Mouse (Mus musculus): ENCODE measurements around the gene Etfdh. TPM values are rescaled to one million over a fixed set of nuclear protein-coding genes. Genes with fewer than 3 reads are reported as not detected.

Gene Etfdh
- polyA plus RNA-seq (2012; rRNA removed): 20.3 and 44.9 TPM in 2 replicates

- DNase-seq (ENCODE audit: low read depth in 1 of 2, low spot score in 2 of 2): no peak
- Histone ChIP-seq H3K27me3 (ENCODE audit: control insufficient read depth, insufficient read depth, low read length) (no peaks in the 10 kb centered on the region), H3K27ac (ENCODE audit: insufficient read depth, low read length) (peak within 1 kb of the TSS; percentile 76), H3K36me3 (ENCODE audit: control insufficient read depth, insufficient read depth, low read length) (no peaks in the 10 kb centered on the region), H3K4me1 (ENCODE audit: control insufficient read depth, insufficient read depth, insufficient read length) (peaks cover 3% of the 10 kb centered on the region; the same call in 1 of the 2 replicates), H3K4me3 (ENCODE audit: extremely low read depth, insufficient read depth, insufficient read length) (peak within 1 kb of the TSS; percentile 81)
- TF ChIP-seq CTCF (IDR thresholded peaks at IDR 0.05; ENCODE audit: extremely low read depth, insufficient read depth, insufficient read length, insufficient replicate concordance) (no peak), POLR2A (IDR thresholded peaks at IDR 0.05; ENCODE audit: low read depth, low read length) (no peak)
- 2% methylated on average over 11 of the region's 11 CpGs for WGBS
Observed at GRCm38 (mm10) chr3:79629416-79629730, at the start of gene Etfdh. Gene Etfdh (minus strand): TSS chr3:79629500.

- no peak overlapping the region for H3K27ac ChIP-seq (ENCODE audit: insufficient read depth, low read length)
- no peaks in the 10 kb centered on the region for H3K27me3 ChIP-seq (ENCODE audit: control insufficient read depth, insufficient read depth, low read length)
- WGBS: 78% methylated on average over 3 of the region's 3 CpGs
- H3K4me3 ChIP-seq (ENCODE audit: extremely low read depth, insufficient read depth, insufficient read length): no peak overlapping the region
- no peaks in the 10 kb centered on the region for H3K36me3 ChIP-seq (ENCODE audit: control insufficient read depth, insufficient read depth, low read length)
- no peaks in the 10 kb centered on the region for H3K4me1 ChIP-seq (ENCODE audit: control insufficient read depth, insufficient read depth, insufficient read length)
- DNase-seq (ENCODE audit: low read depth in 1 of 2, low spot score in 2 of 2): no peak
- TF ChIP-seq POLR2A (IDR thresholded peaks at IDR 0.05; ENCODE audit: low read depth, low read length) (no peak), CTCF (IDR thresholded peaks at IDR 0.05; ENCODE audit: extremely low read depth, insufficient read depth, insufficient read length, insufficient replicate concordance) (no peak)
Observed at GRCm38 (mm10) chr3:79676411-79676810, 47.1 kb upstream of the Etfdh start.

GRCm38 (mm10) chr3:79674641-79675040 is 45.3 kb upstream of the Etfdh start:
- Histone ChIP-seq H3K27me3 (ENCODE audit: control insufficient read depth, insufficient read depth, low read length) (no peaks in the 10 kb centered on the region), H3K4me3 (ENCODE audit: extremely low read depth, insufficient read depth, insufficient read length) (no peak overlapping the region), H3K27ac (ENCODE audit: insufficient read depth, low read length) (no peak overlapping the region), H3K36me3 (ENCODE audit: control insufficient read depth, insufficient read depth, low read length) (no peaks in the 10 kb centered on the region), H3K4me1 (ENCODE audit: control insufficient read depth, insufficient read depth, insufficient read length) (no peaks in the 10 kb centered on the region)
- TF ChIP-seq CTCF (IDR thresholded peaks at IDR 0.05; ENCODE audit: extremely low read depth, insufficient read depth, insufficient read length, insufficient replicate concordance) (no peak), POLR2A (IDR thresholded peaks at IDR 0.05; ENCODE audit: low read depth, low read length) (no peak)
- WGBS: 89% methylated on average over 5 of the region's 5 CpGs
- DNase-seq (ENCODE audit: low read depth in 1 of 2, low spot score in 2 of 2): no peak

GRCm38 (mm10) chr3:79673082-79673481 is 43.8 kb upstream of the Etfdh start:
- no peak for TF ChIP-seq POLR2A (IDR thresholded peaks at IDR 0.05; ENCODE audit: low read depth, low read length)
- TF ChIP-seq CTCF (IDR thresholded peaks at IDR 0.05; ENCODE audit: extremely low read depth, insufficient read depth, insufficient read length, insufficient replicate concordance): peak; percentile 32; the same call in 1 of the 2 replicates
- H3K4me3 ChIP-seq (ENCODE audit: extremely low read depth, insufficient read depth, insufficient read length): no peak overlapping the region
- H3K36me3 ChIP-seq (ENCODE audit: control insufficient read depth, insufficient read depth, low read length): no peaks in the 10 kb centered on the region
- H3K27ac ChIP-seq (ENCODE audit: insufficient read depth, low read length): no peak overlapping the region
- no peaks in the 10 kb centered on the region for H3K27me3 ChIP-seq (ENCODE audit: control insufficient read depth, insufficient read depth, low read length)
- DNase-seq (ENCODE audit: low read depth in 1 of 2, low spot score in 2 of 2): peak; percentile 28 to 43
- H3K4me1 ChIP-seq (ENCODE audit: control insufficient read depth, insufficient read depth, insufficient read length): no peaks in the 10 kb centered on the region
- WGBS: 16% methylated on average over 4 of the region's 4 CpGs

- Histone ChIP-seq H3K4me3 (ENCODE audit: extremely low read depth, insufficient read depth, insufficient read length) (no peak overlapping the region), H3K27me3 (ENCODE audit: control insufficient read depth, insufficient read depth, low read length) (no peaks in the 10 kb centered on the region), H3K36me3 (ENCODE audit: control insufficient read depth, insufficient read depth, low read length) (no peaks in the 10 kb centered on the region), H3K4me1 (ENCODE audit: control insufficient read depth, insufficient read depth, insufficient read length) (no peaks in the 10 kb centered on the region), H3K27ac (ENCODE audit: insufficient read depth, low read length) (no peak overlapping the region)
- TF ChIP-seq CTCF (IDR thresholded peaks at IDR 0.05; ENCODE audit: extremely low read depth, insufficient read depth, insufficient read length, insufficient replicate concordance): no peak
- TF ChIP-seq POLR2A (IDR thresholded peaks at IDR 0.05; ENCODE audit: low read depth, low read length): no peak
- no peak for DNase-seq (ENCODE audit: low read depth in 1 of 2, low spot score in 2 of 2)
- WGBS: 89% methylated on average over 16 of the region's 16 CpGs
Observed at GRCm38 (mm10) chr3:79672188-79672587, 42.9 kb upstream of the Etfdh start.

GRCm38 (mm10) chr3:79670556-79670955 is 41.3 kb upstream of the Etfdh start:
- H3K4me3 ChIP-seq (ENCODE audit: extremely low read depth, insufficient read depth, insufficient read length): no peak overlapping the region
- no peaks in the 10 kb centered on the region for H3K36me3 ChIP-seq (ENCODE audit: control insufficient read depth, insufficient read depth, low read length)
- DNase-seq (ENCODE audit: low read depth in 1 of 2, low spot score in 2 of 2): no peak
- H3K4me1 ChIP-seq (ENCODE audit: control insufficient read depth, insufficient read depth, insufficient read length): no peaks in the 10 kb centered on the region
- H3K27me3 ChIP-seq (ENCODE audit: control insufficient read depth, insufficient read depth, low read length): no peaks in the 10 kb centered on the region
- WGBS: 85% methylated on average over 7 of the region's 7 CpGs
- H3K27ac ChIP-seq (ENCODE audit: insufficient read depth, low read length): no peak overlapping the region
- TF ChIP-seq CTCF (IDR thresholded peaks at IDR 0.05; ENCODE audit: extremely low read depth, insufficient read depth, insufficient read length, insufficient replicate concordance) (no peak), POLR2A (IDR thresholded peaks at IDR 0.05; ENCODE audit: low read depth, low read length) (no peak)

GRCm38 (mm10) chr3:79664787-79665408 is 35.6 kb upstream of the Etfdh start:
- 38% methylated on average over 9 of the region's 9 CpGs for WGBS
- no peaks in the 10 kb centered on the region for H3K4me1 ChIP-seq (ENCODE audit: control insufficient read depth, insufficient read depth, insufficient read length)
- peak; percentile 22; the same call in 1 of the 2 replicates for TF ChIP-seq CTCF (IDR thresholded peaks at IDR 0.05; ENCODE audit: extremely low read depth, insufficient read depth, insufficient read length, insufficient replicate concordance)
- no peak for TF ChIP-seq POLR2A (IDR thresholded peaks at IDR 0.05; ENCODE audit: low read depth, low read length)
- DNase-seq (ENCODE audit: low read depth in 1 of 2, low spot score in 2 of 2): peak; percentile 21 to 26
- no peak overlapping the region for H3K27ac ChIP-seq (ENCODE audit: insufficient read depth, low read length)
- no peak overlapping the region for H3K4me3 ChIP-seq (ENCODE audit: extremely low read depth, insufficient read depth, insufficient read length)
- no peaks in the 10 kb centered on the region for H3K36me3 ChIP-seq (ENCODE audit: control insufficient read depth, insufficient read depth, low read length)
- no peaks in the 10 kb centered on the region for H3K27me3 ChIP-seq (ENCODE audit: control insufficient read depth, insufficient read depth, low read length)

All from spleen, adult 2 months (tissue).